In the genomic region with DNA sequence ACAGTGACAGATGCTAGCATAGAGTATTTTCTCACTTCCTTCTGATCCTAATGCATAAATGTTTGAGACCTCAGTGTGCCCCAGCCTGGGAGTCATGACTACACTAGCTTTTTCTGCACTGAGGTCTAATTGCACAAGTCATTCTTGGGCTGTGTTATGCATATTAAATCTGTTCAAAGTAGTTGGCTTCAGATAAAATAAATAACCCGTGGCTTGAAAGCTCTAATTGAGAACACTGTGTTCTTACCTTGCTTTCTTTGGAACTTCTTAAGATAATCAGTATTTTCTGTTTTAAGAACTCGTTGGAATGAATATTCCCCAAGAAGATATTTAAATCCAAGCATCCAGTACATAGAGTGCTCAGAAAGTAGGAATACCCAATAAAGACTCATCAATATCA, we compare ENCODE assay signal across 15 mouse cellular contexts.
"Had no signal": no experiment of that assay in that cellular context is flagged by ENCODE, and none has a peak within 500 bp of the region (broad histone marks: within the 10 kb centered on the region; RNA-seq: fewer than 3 reads in every experiment).

No protein-coding gene starts in this region.

- H3K4me3 ChIP-seq: liver, embryonic 13.5 days; liver, embryonic 15.5 days; megakaryocyte, embryonic 14.5 days; midbrain, embryonic 13.5 days; midbrain, embryonic 15.5 days; neural tube, embryonic 12.5 days had no signal

- H3K27ac ChIP-seq: liver, embryonic 13.5 days; liver, embryonic 15.5 days; macrophage; midbrain, embryonic 13.5 days; midbrain, embryonic 15.5 days; neural tube, embryonic 12.5 days had no signal

- H3K4me1 ChIP-seq: liver, embryonic 13.5 days; liver, embryonic 15.5 days; megakaryocyte, embryonic 14.5 days; midbrain, embryonic 13.5 days; midbrain, embryonic 15.5 days; neural tube, embryonic 12.5 days had no signal

- H3K36me3 ChIP-seq: liver, embryonic 13.5 days; liver, embryonic 15.5 days; midbrain, embryonic 13.5 days; midbrain, embryonic 15.5 days; neural tube, embryonic 12.5 days had no signal

- ATAC-seq: liver, postnatal 0 days; midbrain, embryonic 13.5 days; midbrain, embryonic 15.5 days had no signal

- DNase-seq: liver, embryonic 13.5 days; liver, postnatal 0 days; lung, embryonic 14.5 days; lung, postnatal 14 days; right cerebral cortex, postnatal 14 days; spleen, adult 18-20 months; thymus, adult 18-20 months; thymus, postnatal 14 days; thymus, postnatal 36 days had no signal

- H3K27me3 ChIP-seq: liver, embryonic 13.5 days; liver, embryonic 15.5 days; megakaryocyte, embryonic 14.5 days; midbrain, embryonic 13.5 days; midbrain, embryonic 15.5 days; neural tube, embryonic 12.5 days had no signal
